Mouse (Mus musculus): ENCODE data around the gene Osm.

DNA sequence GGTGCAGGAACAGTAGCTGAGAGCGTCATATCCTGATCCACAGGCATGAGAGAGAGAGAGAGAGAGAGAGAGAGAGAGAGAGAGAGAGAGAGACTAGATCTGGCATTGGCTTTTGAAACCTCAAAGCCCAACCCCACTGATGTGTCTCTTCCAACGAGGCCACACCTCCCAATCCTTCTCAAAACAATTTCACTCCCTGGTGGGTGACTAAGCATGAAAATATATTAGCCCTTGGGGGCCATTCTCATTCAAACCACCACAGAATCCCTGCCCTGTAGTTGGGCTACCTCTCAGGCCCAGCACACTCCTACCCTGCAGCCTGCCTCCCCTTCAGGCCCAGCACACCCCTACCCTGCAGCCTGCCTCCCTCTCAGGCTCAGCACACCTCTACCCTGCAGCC, 16.7 kb downstream of the Osm start:
- TF ChIP-seq CHD2 (IDR thresholded peaks at IDR 0.05; ENCODE audit: low read depth, low read length), result no peak
- TF ChIP-seq ZC3H11A (IDR thresholded peaks at IDR 0.05; ENCODE audit: borderline replicate concordance, low read depth, low read length), result no peak
- no peak for TF ChIP-seq MAFK (IDR thresholded peaks at IDR 0.05; ENCODE audit: insufficient read depth, low read depth, low read length)
- no peak for TF ChIP-seq HCFC1 (IDR thresholded peaks at IDR 0.05; ENCODE audit: borderline replicate concordance, insufficient read depth, low read length)
- no peak for TF ChIP-seq ZNF384 (IDR thresholded peaks at IDR 0.05; ENCODE audit: low read depth, low read length)
